Mouse (Mus musculus): ENCODE results near the gene Fam178b. TPM values are rescaled to one million over a fixed set of nuclear protein-coding genes. Genes with fewer than 3 reads are reported as not detected.

Fam178b gene
- total and polyA plus RNA-seq, 2 experiments from 2014 or later, result 0.32 TPM; not detected in 1

DNA sequence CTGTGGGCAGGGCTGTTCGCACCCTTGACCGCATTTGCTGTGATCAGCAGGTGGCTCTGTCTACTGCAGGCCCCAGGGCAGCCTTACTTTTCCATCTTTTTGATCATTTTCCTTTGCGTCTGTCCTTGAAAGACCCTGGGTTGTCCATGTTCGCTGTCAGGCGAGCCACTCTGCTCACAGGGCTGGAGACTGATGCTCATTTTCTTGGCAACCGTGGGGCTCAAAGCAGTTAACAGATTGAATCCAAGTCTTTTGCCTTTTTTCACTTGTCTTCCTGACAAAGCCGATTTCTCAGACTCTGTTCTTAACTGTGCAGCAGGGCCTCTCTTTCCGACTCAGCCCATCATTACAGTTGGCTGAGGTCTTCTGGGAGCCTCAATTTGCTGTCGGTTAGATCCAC is 92.3 kb downstream of the Fam178b start:
- Histone ChIP-seq H3K36me3 (ENCODE audit: insufficient read depth, low read length) (no peaks in the 10 kb centered on the region), H3K9ac (replicated peaks; ENCODE audit: low read length, poor library complexity, severe bottlenecking) (no peak overlapping the region), H3K27me3 (ENCODE audit: insufficient read depth, low read length) (no peaks in the 10 kb centered on the region), H3K4me3 (ENCODE audit: low read depth, low read length) (no peak overlapping the region), H3K27ac (ENCODE audit: low read depth, low read length) (no peak overlapping the region), H3K9me3 (ENCODE audit: low read length) (no peaks in the 10 kb centered on the region), H3K4me1 (ENCODE audit: insufficient read depth, low read length) (peaks cover 4% of the 10 kb centered on the region; the same call in 1 of the 2 replicates), H3K4me2 (ENCODE audit: low read depth, low read length, poor library complexity, severe bottlenecking) (no peak overlapping the region)
- no peak for TF ChIP-seq CTCF (IDR thresholded peaks at IDR 0.05)
- no peak for ATAC-seq (ENCODE audit: low FRiP score)
- WGBS, result 42% methylated on average over 9 of the region's 9 CpGs
- DNase-seq (ENCODE audit: low spot score), result no peak

DNA sequence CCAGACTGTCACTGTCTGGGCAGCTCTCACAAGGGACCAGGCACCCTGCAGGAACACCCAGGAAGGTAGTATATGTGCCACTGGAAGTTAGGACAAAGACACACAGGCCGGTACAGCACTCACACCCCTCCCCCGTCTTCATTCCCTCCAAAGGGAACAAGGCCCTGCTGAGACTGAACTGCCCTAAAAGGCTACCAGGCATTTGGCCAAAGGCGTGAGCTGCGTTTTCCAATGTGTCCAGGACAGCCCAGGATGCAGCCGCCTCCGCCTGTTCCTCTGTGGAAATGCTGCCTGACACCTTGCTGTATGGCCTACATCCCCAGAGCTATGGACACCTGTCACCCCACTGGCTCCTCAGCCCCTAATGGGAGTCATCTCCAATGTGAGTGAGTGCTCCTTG is 93.5 kb downstream of the Fam178b start:
- Histone ChIP-seq H3K9ac (replicated peaks; ENCODE audit: low read length, poor library complexity, severe bottlenecking) (no peak overlapping the region), H3K9me3 (ENCODE audit: low read length) (no peaks in the 10 kb centered on the region), H3K27ac (ENCODE audit: low read depth, low read length) (0 out of 2 replicates have a peak overlapping the region, but pooled peaks have one; percentile 12), H3K4me2 (ENCODE audit: low read depth, low read length, poor library complexity, severe bottlenecking) (no peak overlapping the region), H3K4me3 (ENCODE audit: low read depth, low read length) (no peak overlapping the region), H3K27me3 (ENCODE audit: insufficient read depth, low read length) (no peaks in the 10 kb centered on the region), H3K36me3 (ENCODE audit: insufficient read depth, low read length) (no peaks in the 10 kb centered on the region), H3K4me1 (ENCODE audit: insufficient read depth, low read length) (peaks cover 4% of the 10 kb centered on the region; the same call in 1 of the 2 replicates)
- ATAC-seq (ENCODE audit: low FRiP score) (no peak), DNase-seq (ENCODE audit: low spot score) (peak; percentile 64)
- 56% methylated on average over 6 of the region's 6 CpGs for WGBS
- no peak for TF ChIP-seq CTCF (IDR thresholded peaks at IDR 0.05)

DNA sequence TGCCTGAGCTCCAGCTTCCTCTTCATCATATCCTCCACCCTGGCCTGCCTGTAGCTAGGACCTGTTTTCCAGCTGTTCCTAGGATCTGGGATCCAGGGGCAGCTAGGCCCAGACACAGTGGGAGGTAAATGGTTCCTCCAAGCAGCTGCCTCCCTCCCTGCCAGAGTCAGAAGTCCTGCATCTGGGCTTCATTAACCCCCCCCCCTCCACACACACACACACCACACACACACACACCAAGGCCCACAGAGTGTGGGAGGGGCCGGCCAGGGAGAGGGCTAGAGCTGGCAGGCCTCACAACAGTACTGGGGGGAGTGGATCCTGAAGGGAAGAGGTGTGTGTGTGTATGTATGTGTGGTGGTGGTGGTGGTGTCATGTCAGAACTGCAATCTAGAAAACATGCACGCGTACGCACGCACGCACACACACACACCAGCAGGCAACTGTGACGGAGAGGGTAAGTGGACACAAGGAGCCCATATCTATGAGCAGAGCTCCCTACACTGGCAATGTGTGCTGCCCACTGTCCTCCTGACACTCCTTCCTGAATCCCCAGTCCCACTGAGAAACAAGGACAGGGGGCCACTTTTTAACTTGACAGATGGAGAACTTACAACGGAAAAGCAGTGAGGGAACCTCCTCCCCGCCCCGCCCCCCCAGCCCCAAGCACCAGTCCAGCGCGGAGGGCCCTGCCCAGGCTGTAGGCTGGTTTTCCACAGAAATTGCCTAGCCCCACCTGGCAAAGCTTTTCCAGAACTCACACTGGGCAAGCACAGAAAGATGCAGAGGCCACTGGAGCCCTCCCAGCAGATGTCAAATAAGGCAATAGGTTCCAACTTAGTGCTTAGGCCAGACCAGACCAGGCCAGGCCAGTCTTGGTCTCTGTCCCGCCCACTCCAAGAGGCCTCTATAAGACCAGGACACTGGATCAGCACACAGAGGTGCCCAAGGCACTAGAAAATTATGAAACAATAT is 94.2 kb downstream of the Fam178b start:
- Histone ChIP-seq H3K4me1 (ENCODE audit: insufficient read depth, low read length) (peaks cover 4% of the 10 kb centered on the region; the same call in 1 of the 2 replicates), H3K27me3 (ENCODE audit: insufficient read depth, low read length) (no peaks in the 10 kb centered on the region), H3K4me2 (ENCODE audit: low read depth, low read length, poor library complexity, severe bottlenecking) (no peak overlapping the region), H3K9ac (replicated peaks; ENCODE audit: low read length, poor library complexity, severe bottlenecking) (no peak overlapping the region), H3K36me3 (ENCODE audit: insufficient read depth, low read length) (no peaks in the 10 kb centered on the region), H3K9me3 (ENCODE audit: low read length) (no peaks in the 10 kb centered on the region), H3K4me3 (ENCODE audit: low read depth, low read length) (no peak overlapping the region), H3K27ac (ENCODE audit: low read depth, low read length) (0 out of 2 replicates have a peak overlapping the region, but pooled peaks have one; percentile 12)
- ATAC-seq (ENCODE audit: low FRiP score) (no peak; the same call in none of the 2 replicates), DNase-seq (ENCODE audit: low spot score) (no peak)
- 78% methylated on average over 13 of the region's 13 CpGs for WGBS
- TF ChIP-seq CTCF (IDR thresholded peaks at IDR 0.05), result no peak

DNA sequence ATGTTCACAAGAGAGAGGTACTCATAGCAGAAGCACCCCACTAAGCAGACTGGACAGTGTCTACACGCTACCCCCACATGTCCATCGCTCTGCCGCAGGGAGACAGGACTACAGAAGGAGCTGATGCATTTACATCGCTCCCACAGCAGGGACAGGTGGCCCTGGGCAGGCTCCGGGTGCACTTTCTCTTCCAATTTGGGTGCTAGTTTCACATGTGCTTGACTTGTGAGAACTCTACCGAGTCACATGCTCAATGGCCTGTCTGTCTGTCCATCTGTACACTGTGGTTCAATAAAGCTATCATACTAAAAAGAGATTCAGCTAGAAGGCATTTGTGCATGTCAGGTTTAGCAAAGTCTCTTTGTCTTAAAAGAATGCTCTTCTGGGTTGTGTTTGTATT is 95.1 kb downstream of the Fam178b start:
- DNase-seq (ENCODE audit: low spot score), result no peak
- no peak overlapping the region for H3K4me2 ChIP-seq (ENCODE audit: low read depth, low read length, poor library complexity, severe bottlenecking)
- H3K4me3 ChIP-seq (ENCODE audit: low read depth, low read length), result no peak overlapping the region
- H3K9me3 ChIP-seq (ENCODE audit: low read length), result no peaks in the 10 kb centered on the region
- WGBS, result 89% methylated on average over 6 of the region's 6 CpGs
- no peaks in the 10 kb centered on the region for H3K36me3 ChIP-seq (ENCODE audit: insufficient read depth, low read length)
- no peaks in the 10 kb centered on the region for H3K27me3 ChIP-seq (ENCODE audit: insufficient read depth, low read length)
- H3K9ac ChIP-seq (replicated peaks; ENCODE audit: low read length, poor library complexity, severe bottlenecking), result no peak overlapping the region
- H3K4me1 ChIP-seq (ENCODE audit: insufficient read depth, low read length), result peaks cover 4% of the 10 kb centered on the region; the same call in 1 of the 2 replicates
- H3K27ac ChIP-seq (ENCODE audit: low read depth, low read length), result no peak overlapping the region
- no peak for TF ChIP-seq CTCF (IDR thresholded peaks at IDR 0.05)
- no peak for ATAC-seq (ENCODE audit: low FRiP score)

DNA sequence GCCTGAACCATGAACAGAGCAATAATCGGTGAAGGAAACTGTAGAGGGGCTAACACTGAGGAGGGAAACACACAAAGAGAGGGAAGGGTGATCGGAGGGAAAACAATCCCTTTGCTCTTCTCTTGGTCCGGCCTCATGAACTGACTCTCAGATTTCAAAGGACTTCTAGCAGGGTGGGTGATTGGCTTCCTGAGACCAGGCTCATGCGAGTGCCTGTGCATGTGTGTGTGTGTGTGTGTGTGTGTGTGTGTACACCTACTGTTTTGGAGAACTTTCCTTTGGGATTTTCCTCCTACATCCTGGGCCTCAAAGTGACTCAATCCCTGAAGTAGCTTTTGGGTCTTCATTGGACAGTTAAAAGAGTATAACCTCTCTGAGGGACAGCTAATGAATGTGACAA is 96.7 kb downstream of the Fam178b start:
- 52% methylated on average over 4 of the region's 4 CpGs for whole genome bisulfite sequencing
- H3K4me3 ChIP-seq (ENCODE audit: low read depth, low read length), result no peak overlapping the region
- no peak overlapping the region for H3K4me2 ChIP-seq (ENCODE audit: low read depth, low read length, poor library complexity, severe bottlenecking)

More for the DNA sequence above, 96.7 kb downstream of the Fam178b start:
- no peak for DNase-seq (ENCODE audit: low spot score)
- H3K9me3 ChIP-seq (ENCODE audit: low read length), result no peaks in the 10 kb centered on the region
- no peaks in the 10 kb centered on the region for H3K27me3 ChIP-seq (ENCODE audit: insufficient read depth, low read length)
- no peak overlapping the region for H3K9ac ChIP-seq (replicated peaks; ENCODE audit: low read length, poor library complexity, severe bottlenecking)
- H3K27ac ChIP-seq (ENCODE audit: low read depth, low read length), result no peak overlapping the region
- ATAC-seq (ENCODE audit: low FRiP score), result no peak
- peaks cover 4% of the 10 kb centered on the region; the same call in 1 of the 2 replicates for H3K4me1 ChIP-seq (ENCODE audit: insufficient read depth, low read length)
- no peak for TF ChIP-seq CTCF (IDR thresholded peaks at IDR 0.05)
- H3K36me3 ChIP-seq (ENCODE audit: insufficient read depth, low read length), result no peaks in the 10 kb centered on the region

All from midbrain, postnatal 0 days (tissue).